Mouse (Mus musculus): Measurements from ENCODE around the gene Efcab11. TPM values are rescaled to one million over a fixed set of nuclear protein-coding genes. Genes with fewer than 3 reads are reported as not detected.

Efcab11 gene
- total and polyA plus RNA-seq, 3 experiments: 7.9 to 12.2 (median 8.0) TPM

DNA sequence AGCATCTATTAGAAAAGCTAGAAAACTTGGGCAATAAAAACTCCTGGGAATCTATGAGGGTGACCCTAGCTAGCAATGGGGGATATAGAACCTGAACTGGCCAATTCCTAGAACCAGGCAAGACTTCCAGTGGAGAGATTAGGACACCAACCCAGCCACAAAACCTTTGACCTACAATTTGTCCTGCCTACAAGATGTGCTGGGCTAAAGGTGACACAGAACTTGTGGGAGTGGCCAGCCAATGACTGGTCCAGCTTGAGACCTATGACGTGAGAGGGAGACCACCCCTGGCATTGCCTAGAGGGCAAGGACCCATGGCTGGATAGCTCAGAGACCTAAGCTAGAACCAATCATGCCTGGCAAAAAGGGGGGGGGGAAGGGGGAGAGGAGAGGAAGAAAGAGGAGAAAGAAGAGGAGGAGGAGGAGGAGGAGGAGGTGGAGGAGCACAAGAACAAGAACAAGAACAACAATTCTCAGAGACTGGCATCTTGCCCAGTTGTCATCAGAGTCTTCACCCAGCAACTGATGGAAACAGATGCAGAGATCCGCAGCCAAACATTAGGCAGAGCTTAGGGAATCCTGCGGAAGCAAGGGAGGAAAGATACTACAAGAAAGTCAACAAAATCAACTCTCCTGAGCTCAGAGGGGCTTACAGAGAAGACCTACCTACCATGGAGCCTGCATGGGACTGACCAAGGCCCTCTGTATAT lies 24.7 kb downstream of the Efcab11 start:
- H3K4me3 ChIP-seq (replicated peaks in 1 of 3; ENCODE audit: low read depth in 2 of 3, low read length in 2 of 3, poor library complexity in 1 of 3): no peak overlapping the region
- H3K36me3 ChIP-seq (replicated peaks in 1 of 2; ENCODE audit: control insufficient read depth in 1 of 2, insufficient read depth in 1 of 2, low read length in 1 of 2): peaks cover 0 to 29% of the 10 kb centered on the region in 2 experiments
- DNase-seq (ENCODE audit: extremely low read depth): no peak
- H3K27ac ChIP-seq (ENCODE audit: insufficient read depth, low read depth): no peak overlapping the region
- in situ Hi-C loops (cut with MboI; ENCODE audit: low pct_ligation_motif_present, low pct_unique_long_range_greater_than_20kb, low sequenced_read_pairs) (no loop called here), dilution Hi-C loops (cut with MboI; ENCODE audit: extremely low pct_ligation_motif_present, extremely low pct_unique_long_range_greater_than_20kb, low sequenced_read_pairs) (no loop called here)
- no peak overlapping the region for H3K4me2 ChIP-seq (ENCODE audit: insufficient read depth, low read depth, poor library complexity, severe bottlenecking)
- no peaks in the 10 kb centered on the region for H3K27me3 ChIP-seq (replicated peaks)
- no peaks in the 10 kb centered on the region for H3K79me2 ChIP-seq (replicated peaks; ENCODE audit: control insufficient read depth, extremely low read depth, insufficient read depth, poor library complexity, severe bottlenecking)
- TF ChIP-seq USF2 (conservative IDR thresholded peaks at IDR 0.05; ENCODE audit: low read depth, low read length): no peak
- TF ChIP-seq USF1 (IDR thresholded peaks at IDR 0.05; ENCODE audit: low read depth, low read length): no peak
- TF ChIP-seq SMC3 (IDR thresholded peaks at IDR 0.05; ENCODE audit: low read depth, low read length): no peak
- no peak for TF ChIP-seq CHD1 (IDR thresholded peaks at IDR 0.05; ENCODE audit: low read depth, low read length)
- TF ChIP-seq IRF4 (IDR thresholded peaks at IDR 0.05; ENCODE audit: low read depth, low read length): no peak
- TF ChIP-seq POLR2A (IDR thresholded peaks at IDR 0.05; ENCODE audit: low read depth, low read length): no peak
- no peak for TF ChIP-seq MEF2A (IDR thresholded peaks at IDR 0.05; ENCODE audit: borderline replicate concordance, low read depth, low read length)
- TF ChIP-seq SIN3A (IDR thresholded peaks at IDR 0.05; ENCODE audit: low read length): no peak
- TF ChIP-seq MAFK (IDR thresholded peaks at IDR 0.05; ENCODE audit: insufficient replicate concordance, low read length): no peak
- no peak for TF ChIP-seq BHLHE40 (IDR thresholded peaks at IDR 0.05; ENCODE audit: low read depth, low read length)
- TF ChIP-seq HCFC1 (IDR thresholded peaks at IDR 0.05; ENCODE audit: low read depth, low read length): no peak
- no peak for TF ChIP-seq MAX (IDR thresholded peaks at IDR 0.05; ENCODE audit: low read length)
- no peak for TF ChIP-seq MXI1 (IDR thresholded peaks at IDR 0.05; ENCODE audit: low read depth, low read length)
- TF ChIP-seq CHD2 (IDR thresholded peaks at IDR 0.05; ENCODE audit: low read length): no peak
- H3K9ac ChIP-seq (ENCODE audit: insufficient read depth, low read depth): no peak overlapping the region
- H3K4me1 ChIP-seq (ENCODE audit: control insufficient read depth in 1 of 2, insufficient read depth in 2 of 2): peaks cover 0 to 9% of the 10 kb centered on the region in 2 experiments; a peak in 1 of 4 replicates
- no peaks in the 10 kb centered on the region for H3K9me3 ChIP-seq (replicated peaks; ENCODE audit: low read length)

DNA sequence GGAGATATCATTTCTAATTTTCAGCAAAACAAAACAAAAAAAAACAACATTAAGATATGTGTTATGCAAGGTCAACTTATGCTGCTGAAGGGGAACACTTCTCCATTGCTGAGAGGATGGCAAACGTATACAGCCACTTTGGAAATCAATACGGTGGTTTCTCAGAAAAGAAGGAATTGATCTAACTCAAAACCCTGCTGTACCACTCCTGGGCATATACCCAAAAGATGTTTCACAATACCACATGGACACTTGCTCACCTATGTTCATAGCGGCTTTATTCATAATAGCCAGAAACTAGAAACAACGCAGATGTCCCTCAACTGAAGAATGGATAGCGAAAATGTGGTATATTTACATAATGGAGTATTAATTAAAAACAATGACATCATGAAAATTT lies 25.6 kb downstream of the Efcab11 start:
- no peak overlapping the region for H3K27ac ChIP-seq (ENCODE audit: insufficient read depth, low read depth)
- H3K4me1 ChIP-seq (ENCODE audit: control insufficient read depth in 1 of 2, insufficient read depth in 2 of 2): peaks cover 0 to 9% of the 10 kb centered on the region in 2 experiments; a peak in 1 of 4 replicates
- no peak overlapping the region for H3K9ac ChIP-seq (ENCODE audit: insufficient read depth, low read depth)
- H3K27me3 ChIP-seq (replicated peaks): no peaks in the 10 kb centered on the region
- no peaks in the 10 kb centered on the region for H3K79me2 ChIP-seq (replicated peaks; ENCODE audit: control insufficient read depth, extremely low read depth, insufficient read depth, poor library complexity, severe bottlenecking)
- peaks cover 5 to 38% of the 10 kb centered on the region in 2 experiments for H3K36me3 ChIP-seq (replicated peaks in 1 of 2; ENCODE audit: control insufficient read depth in 1 of 2, insufficient read depth in 1 of 2, low read length in 1 of 2)
- TF ChIP-seq MYC (IDR thresholded peaks at IDR 0.05; ENCODE audit: low read depth, low read length) (no peak), PAX5 (IDR thresholded peaks at IDR 0.05; ENCODE audit: low read length) (no peak), ZKSCAN1 (IDR thresholded peaks at IDR 0.05; ENCODE audit: borderline replicate concordance, low read depth, low read length) (no peak), CTCF (conservative IDR thresholded peaks at IDR 0.05 in 1 of 2, IDR thresholded peaks at IDR 0.05 in 1 of 2; ENCODE audit: low read depth in 2 of 2, low read length in 2 of 2) (no peak), MAX (IDR thresholded peaks at IDR 0.05; ENCODE audit: low read length) (no peak), RAD21 (IDR thresholded peaks at IDR 0.05; ENCODE audit: low read depth, low read length) (no peak), ELF1 (IDR thresholded peaks at IDR 0.05; ENCODE audit: low read depth, low read length) (no peak)
- dilution Hi-C loops (cut with MboI; ENCODE audit: extremely low pct_ligation_motif_present, extremely low pct_unique_long_range_greater_than_20kb, low sequenced_read_pairs) (no loop called here), in situ Hi-C loops (cut with MboI; ENCODE audit: low pct_ligation_motif_present, low pct_unique_long_range_greater_than_20kb, low sequenced_read_pairs) (no loop called here)
- DNase-seq (ENCODE audit: extremely low read depth): no peak
- H3K9me3 ChIP-seq (replicated peaks; ENCODE audit: low read length): no peaks in the 10 kb centered on the region
- no peak overlapping the region for H3K4me3 ChIP-seq (replicated peaks in 1 of 3; ENCODE audit: low read depth in 2 of 3, low read length in 2 of 3, poor library complexity in 1 of 3)
- H3K4me2 ChIP-seq (ENCODE audit: insufficient read depth, low read depth, poor library complexity, severe bottlenecking): no peak overlapping the region
